Mouse (Mus musculus): ENCODE data around the gene Olfr323.
A peak's percentile ranks its signal among the peaks of the same experiment; 100 is the strongest.

Olfr323 gene

GRCm38 (mm10) chr11:58602800-58603560 is 27.3 kb downstream of the Olfr323 start:
- no peak for DNase-seq (ENCODE audit: low read depth, low spot score)

- no peak for DNase-seq (ENCODE audit: low read depth, low spot score)
These were observed 28.2 kb downstream of the Olfr323 start for GRCm38 (mm10) chr11:58602062-58602461.

GRCm38 (mm10) chr11:58597837-58598236 is 32.5 kb downstream of the Olfr323 start:
- no peak for DNase-seq (ENCODE audit: low read depth, low spot score)

GRCm38 (mm10) chr11:58594814-58595213 is 35.5 kb downstream of the Olfr323 start, which contains the start of gene Olfr324:
TSS of gene Olfr324 (plus strand) at chr11:58595114.
- DNase-seq (ENCODE audit: low read depth, low spot score): no peak

GRCm38 (mm10) chr11:58588620-58589250 is 41.6 kb downstream of the Olfr323 start:
- DNase-seq (ENCODE audit: low read depth, low spot score): no peak

GRCm38 (mm10) chr11:58587898-58588348 is 42.4 kb downstream of the Olfr323 start:
- peak; percentile 61 for DNase-seq (ENCODE audit: low read depth, low spot score)

- no peak for DNase-seq (ENCODE audit: low read depth, low spot score)
These were observed 51.7 kb downstream of the Olfr323 start for GRCm38 (mm10) chr11:58578636-58579035.

GRCm38 (mm10) chr11:58577430-58577829 is 52.9 kb downstream of the Olfr323 start, which contains the start of gene Olfr325:
TSS of gene Olfr325 (plus strand) at chr11:58577730.
- no peak for DNase-seq (ENCODE audit: low read depth, low spot score)

Data from 3T3-L1 (cell line).